Mouse (Mus musculus) lung, adult 2 months (tissue): ENCODE data around the gene Slc16a5. TPM values are rescaled to one million over a fixed set of nuclear protein-coding genes. Genes with fewer than 3 reads are reported as not detected.
A peak's percentile ranks its signal among the peaks of the same experiment; 100 is the strongest.
"Not testable (repeated sequence)": the region's sequence is repeated elsewhere in the genome, so short reads cannot be mapped to it uniquely, and the experiment has no call there.

Experiments
- DNase-seq: peaks from one replicate; pipeline ENCODE4 v3.0.0; 2022
- H3K4me1 ChIP-seq: fragments of 200-500 bp; 2 replicates; pipeline ENCODE4 v1.6.1; 2011; ENCODE audit warnings: low read length; ENCODE audit not compliant: control insufficient read depth, insufficient read depth
- H3K4me3 ChIP-seq: fragments of 200-500 bp; replicated peaks from 2 replicates; pipeline ENCODE3; 2011; ENCODE audit warnings: low read depth, mild to moderate bottlenecking, control low read depth, low read length; ENCODE audit errors: extremely low read depth
- CTCF ChIP-seq: fragments of 200-500 bp; IDR thresholded peaks from 2 replicates; pipeline ENCODE4 v1.5.1; 2011; ENCODE audit warnings: mild to moderate bottlenecking, low read length, control low read depth; ENCODE audit not compliant: insufficient read depth
- POLR2A ChIP-seq: fragments of 200-500 bp; IDR thresholded peaks from 2 replicates; pipeline ENCODE4 v1.6.1; 2011; ENCODE audit warnings: low read depth, mild to moderate bottlenecking, control low read depth, low read length, borderline replicate concordance; ENCODE audit errors: extremely low read depth
- WGBS: fragments of 180-500 bp; shearing (Covaris S2); methylation state at CpG from one replicate; pipeline ENCODE4 v1.1.7; 2018; 5-methylcytosine and 5-hydroxymethylcytosine counted together
- polyA plus RNA-seq: library from polyadenylated mRNA; depleted of rRNA; stranded (reverse); fragments of >200 nt; gene quantifications from 2 replicates; pipeline ENCODE4 v1.2.3, GENCODE M21; 2012

Gene Slc16a5
- polyA plus RNA-seq, 1 experiment = 0.95 TPM

DNA sequence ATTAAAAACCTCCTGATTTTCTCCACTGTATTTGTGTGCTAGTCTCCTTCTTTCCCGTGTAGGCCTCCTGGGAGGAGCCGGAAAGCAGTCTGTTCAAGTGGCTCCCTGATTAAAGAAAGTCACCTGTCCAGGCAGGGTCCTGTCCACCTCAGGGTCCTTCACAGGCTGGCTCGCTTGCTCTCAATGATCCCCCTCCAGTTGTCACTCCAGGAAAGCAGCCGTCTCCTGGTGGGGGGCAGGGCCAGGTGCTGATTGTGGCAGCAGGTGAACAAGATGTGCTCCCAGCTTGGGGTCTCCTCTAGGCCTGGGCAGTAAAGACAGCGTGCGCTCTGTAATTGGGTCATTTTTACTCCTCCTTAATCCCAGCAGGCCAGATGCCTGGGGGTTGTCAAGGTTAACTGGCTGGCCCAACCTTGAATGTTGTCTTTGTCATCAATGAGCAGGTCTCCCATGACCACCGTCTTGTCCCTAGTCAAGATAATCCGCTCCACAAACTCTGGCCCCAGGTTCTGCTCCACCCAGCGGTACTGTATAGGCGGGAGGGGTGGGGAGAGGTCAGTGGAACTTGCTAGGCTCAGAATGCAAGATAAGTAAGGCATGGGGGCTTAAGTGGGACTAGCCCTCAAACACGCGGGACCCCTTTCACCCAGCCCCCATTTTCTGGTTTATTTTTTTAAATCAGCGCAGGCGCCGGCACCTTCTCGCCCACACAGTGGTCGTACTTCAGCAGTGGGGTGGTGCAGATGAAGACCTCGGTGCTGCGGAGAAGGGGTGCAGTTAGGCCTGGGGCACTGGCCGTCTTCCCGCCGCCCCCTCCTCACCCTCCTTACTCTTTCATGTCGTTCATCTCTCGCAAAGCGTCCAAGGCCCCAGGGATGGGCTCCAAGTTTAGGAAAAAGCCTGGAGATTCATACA is 28.4 kb downstream of the Slc16a5 start:
- peak overlapping the region; percentile 68 for H3K4me3 ChIP-seq
- peaks cover 9% of the 10 kb centered on the region; the same call in 1 of the 2 replicates for H3K4me1 ChIP-seq
- no peak for DNase-seq
- no peak for TF ChIP-seq POLR2A
- no peak for TF ChIP-seq CTCF
- 27% methylated on average over 25 of the region's 25 CpGs for WGBS

DNA sequence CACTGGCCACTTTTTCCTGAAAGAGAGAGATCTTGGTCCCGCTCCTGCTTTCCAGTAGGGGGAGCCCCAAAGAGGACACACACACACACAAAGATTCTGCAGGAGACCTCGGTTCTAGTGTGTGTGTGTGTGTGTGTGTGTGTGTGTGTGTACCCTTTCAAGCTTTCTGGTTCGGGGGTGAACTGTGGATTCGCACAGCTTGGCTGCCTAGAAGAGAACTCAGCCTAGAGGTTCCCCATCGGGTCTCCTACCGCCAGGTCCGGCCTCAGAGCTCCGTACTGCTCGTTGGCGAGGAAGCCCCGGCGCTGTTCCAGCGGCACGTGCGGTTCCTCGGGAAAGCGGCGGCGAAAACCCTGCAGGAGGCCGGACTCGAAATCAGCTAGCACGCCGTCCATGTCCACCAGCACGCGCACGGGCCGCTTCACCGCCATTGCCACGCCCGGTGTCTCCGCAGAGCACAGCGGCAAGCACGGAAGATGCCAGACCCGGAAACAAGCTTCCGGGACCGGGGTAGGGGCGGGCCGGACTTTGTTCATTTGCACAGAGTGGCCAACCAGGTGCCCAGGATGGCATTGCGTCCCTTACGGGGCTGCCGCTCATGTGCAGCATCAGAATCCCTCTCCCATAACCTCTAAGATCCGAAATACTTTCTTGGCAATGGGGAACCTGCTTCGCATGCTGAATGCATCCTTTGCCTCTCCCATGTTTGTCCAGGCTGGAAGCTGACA is 29.2 kb downstream of the Slc16a5 start, which contains the start of gene Nt5c:
Gene Nt5c (minus strand): TSS at position 507 of the 728 bp plus-strand sequence.
- peak; percentile 79 for DNase-seq
- 0% methylated on average over 43 of the region's 43 CpGs for WGBS
- TF ChIP-seq CTCF (peak; percentile 56), POLR2A (peak; percentile 76; the same call in 1 of the 2 replicates)
- H3K4me1 ChIP-seq = peaks cover 9% of the 10 kb centered on the region; the same call in 1 of the 2 replicates
- peak within 1 kb of the TSS; percentile 68 for H3K4me3 ChIP-seq

DNA sequence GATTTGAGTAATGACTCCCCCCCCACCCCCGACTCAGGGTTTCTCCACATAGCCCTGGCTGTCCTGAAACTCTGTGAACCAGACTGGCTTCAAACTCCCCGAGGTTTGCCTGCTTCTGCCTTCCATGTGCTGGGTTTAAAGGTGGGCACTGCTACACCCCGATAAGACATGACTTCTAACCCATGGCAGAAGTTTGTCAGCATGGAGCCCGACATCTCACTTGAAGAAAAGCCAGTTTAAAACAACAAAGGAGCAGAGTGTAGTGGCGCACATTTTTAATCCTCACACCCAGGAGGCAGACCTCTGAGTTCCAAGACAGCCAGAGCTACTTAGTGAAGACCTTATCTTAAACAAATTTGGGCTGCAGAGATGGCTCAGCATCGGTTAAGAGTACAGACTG is 30.1 kb downstream of the Slc16a5 start:
- DNase-seq = no peak
- 26% methylated on average over 6 of the region's 6 CpGs for WGBS
- peak overlapping the region; percentile 4 for H3K4me3 ChIP-seq
- no peak for TF ChIP-seq POLR2A
- no peak for TF ChIP-seq CTCF
- peaks cover 9% of the 10 kb centered on the region; the same call in 1 of the 2 replicates for H3K4me1 ChIP-seq

DNA sequence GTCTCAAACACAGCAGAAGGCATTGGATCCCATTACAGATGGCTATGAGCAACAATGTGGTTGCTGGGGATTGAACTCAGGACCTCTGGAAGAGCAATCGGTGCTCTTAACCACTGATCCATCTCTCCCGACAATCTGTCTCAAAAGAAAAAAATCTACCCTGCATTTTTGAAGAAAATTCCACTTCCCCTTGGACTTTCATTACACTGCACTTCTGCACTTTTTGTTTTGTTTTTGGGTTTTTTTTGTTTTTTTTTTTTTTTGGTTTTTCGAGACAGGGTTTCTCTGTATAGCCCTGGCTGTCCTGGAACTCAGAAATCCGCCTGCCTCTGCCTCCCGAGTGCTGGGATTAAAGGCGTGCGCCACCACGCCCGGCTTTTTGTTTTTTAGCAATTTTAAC is 34.3 kb downstream of the Slc16a5 start:
- not testable (repeated sequence) for H3K4me1 ChIP-seq, H3K4me3 ChIP-seq, DNase-seq
- 85% methylated on average over 9 of the region's 9 CpGs for WGBS

DNA sequence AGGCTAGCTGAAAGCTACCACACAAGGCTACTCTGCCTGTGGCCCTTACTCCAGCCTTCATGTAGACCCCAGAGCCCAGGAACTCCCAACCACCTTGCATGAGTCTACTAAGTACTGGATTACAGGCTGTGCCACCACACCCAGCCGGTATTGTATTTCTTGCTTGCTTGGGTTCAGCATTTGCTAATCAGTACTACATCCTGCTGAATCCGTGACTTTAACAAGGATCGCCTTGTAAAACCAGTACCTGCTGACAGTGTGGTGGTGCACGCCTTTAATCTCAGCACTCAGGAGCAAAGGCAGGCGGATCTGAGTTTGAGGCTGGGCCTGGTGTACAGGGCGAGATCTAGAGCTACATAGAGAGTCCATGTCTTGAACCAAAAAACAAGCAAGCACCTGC is 40.4 kb downstream of the Slc16a5 start:
- no peak for TF ChIP-seq CTCF
- no peak for DNase-seq
- WGBS = 95% methylated on average over 6 of the region's 6 CpGs
- Histone ChIP-seq H3K4me1 (no peaks in the 10 kb centered on the region), H3K4me3 (no peak overlapping the region)

DNA sequence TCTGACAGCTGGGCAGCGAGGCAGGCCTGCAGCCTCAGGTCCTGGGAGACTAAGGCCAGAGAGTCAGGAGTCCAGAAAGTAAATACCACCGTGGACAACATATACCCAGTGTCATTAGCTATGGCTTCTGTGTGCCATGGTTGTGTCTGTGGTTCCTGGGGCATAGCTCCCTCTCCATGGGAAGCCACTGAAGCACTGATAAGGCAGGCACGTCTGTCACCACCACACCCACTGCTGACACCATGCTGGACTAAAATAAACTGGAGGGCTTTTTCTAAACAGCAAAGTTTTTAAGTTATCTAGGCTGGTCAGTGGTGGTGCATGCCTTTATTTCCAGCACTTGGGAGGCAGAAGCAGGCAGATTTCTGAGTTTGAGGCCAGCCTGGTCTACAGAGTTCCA is 44.3 kb downstream of the Slc16a5 start:
- no peak for TF ChIP-seq CTCF
- TF ChIP-seq POLR2A = no peak
- 65% methylated on average over 3 of the region's 3 CpGs for WGBS
- no peak overlapping the region for H3K4me3 ChIP-seq
- no peak for DNase-seq
- peaks cover 5% of the 10 kb centered on the region for H3K4me1 ChIP-seq

DNA sequence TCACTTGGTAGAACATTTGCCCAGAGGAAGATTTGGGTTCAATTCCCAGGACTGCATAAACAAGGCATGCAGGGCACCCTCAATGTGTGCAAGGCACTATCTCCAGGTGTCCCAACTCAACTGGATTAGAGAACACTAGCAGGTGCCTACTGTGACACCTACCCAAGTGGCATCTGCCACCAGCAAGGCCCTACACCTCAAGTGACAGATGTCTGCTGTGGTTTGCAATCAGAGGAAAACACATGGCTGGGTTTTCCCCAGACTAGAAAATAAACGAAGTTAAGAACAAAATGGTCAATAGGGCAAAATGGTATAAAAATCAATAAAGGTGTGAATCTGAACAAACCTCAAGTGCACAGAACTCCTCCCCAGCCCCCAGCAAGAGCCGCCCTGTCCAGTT is 45.8 kb downstream of the Slc16a5 start:
- 72% methylated on average over 2 of the region's 2 CpGs for WGBS
- peaks cover 7% of the 10 kb centered on the region for H3K4me1 ChIP-seq
- no peak for DNase-seq
- no peak for TF ChIP-seq POLR2A
- TF ChIP-seq CTCF = no peak
- no peak overlapping the region for H3K4me3 ChIP-seq

DNA sequence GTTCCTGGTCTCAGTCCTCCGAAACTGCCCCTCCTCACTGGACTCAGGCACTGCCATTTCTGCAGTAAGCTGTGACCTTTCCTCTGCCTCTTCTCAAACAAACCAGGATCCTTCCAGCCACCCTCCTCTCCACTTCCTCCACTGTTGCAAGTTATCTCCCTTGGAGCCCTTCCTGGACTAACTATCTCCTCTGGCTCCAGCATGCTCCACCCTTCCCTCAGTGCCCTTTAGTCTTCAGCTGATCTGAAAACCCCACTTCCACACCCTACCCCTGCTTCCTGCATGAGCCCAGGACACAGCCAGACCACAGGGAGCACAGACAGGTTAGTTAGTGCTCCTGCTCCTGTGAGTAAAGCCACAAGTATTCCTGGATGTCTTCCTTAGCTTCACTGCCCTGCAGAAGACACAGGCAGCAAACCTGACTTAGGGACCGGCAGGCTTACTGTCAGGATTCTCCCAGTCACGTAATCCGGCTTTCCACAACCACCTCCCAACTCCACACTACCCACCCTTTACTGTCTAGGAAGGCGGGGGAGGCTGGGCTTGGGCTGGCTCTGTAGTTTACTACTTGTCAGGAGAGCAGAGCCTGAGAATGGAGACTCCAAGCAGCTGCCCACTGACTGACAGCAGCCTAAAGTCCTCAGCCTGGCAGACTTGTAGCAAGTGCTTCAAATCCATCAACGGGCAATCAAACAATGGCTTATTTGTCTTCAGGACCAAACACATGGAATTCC is 47.7 kb downstream of the Slc16a5 start:
- no peak for DNase-seq
- 37% methylated on average over 6 of the region's 6 CpGs for WGBS
- no peak overlapping the region for H3K4me3 ChIP-seq
- H3K4me1 ChIP-seq = peaks cover 7% of the 10 kb centered on the region
- TF ChIP-seq CTCF (no peak), POLR2A (no peak)

DNA sequence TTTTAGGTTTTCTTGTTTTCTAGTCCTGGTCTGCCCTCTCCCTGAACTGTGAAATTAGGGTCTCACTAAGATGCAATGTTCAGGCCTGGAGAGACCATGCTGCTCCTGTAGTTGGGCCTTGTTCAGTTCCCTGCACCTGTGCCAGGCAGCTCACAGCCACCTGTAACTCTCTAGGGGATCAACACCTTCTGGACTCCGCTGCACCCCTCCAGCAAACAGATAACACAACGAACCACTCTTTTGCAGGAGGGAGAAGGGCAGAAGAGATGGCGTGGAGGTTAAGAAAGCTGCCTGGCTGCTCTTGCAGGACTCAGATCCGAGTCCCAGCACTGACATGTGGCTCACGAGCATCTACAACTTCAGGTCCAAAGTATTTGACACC is 48.2 kb downstream of the Slc16a5 start:
- Histone ChIP-seq H3K4me1 (peaks cover 7% of the 10 kb centered on the region), H3K4me3 (no peak overlapping the region)
- DNase-seq = no peak
- 69% methylated on average over 5 of the region's 5 CpGs for WGBS
- TF ChIP-seq POLR2A (no peak), CTCF (no peak)

DNA sequence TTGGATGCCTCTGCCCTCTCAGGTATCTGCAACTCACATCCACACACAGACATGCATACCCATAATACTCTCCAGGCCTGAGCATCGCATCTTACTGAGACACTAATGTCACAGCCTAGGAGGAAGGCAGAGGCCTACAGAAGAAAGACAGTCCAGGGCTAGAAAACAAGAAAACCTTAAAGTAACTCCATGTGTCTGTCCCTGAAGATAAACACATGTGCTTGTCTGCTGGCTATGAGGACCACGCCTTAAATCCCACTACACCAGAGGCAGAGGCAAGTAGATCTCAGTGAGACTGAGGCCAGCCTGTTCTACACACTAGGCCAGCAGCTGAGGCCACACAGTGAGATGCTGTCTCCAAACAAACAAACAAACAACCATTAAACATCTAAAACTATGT is 48.8 kb downstream of the Slc16a5 start:
- no peak for TF ChIP-seq CTCF
- TF ChIP-seq POLR2A = no peak
- no peak for DNase-seq
- Histone ChIP-seq H3K4me1 (peaks cover 7% of the 10 kb centered on the region), H3K4me3 (no peak overlapping the region)
- 86% methylated on average over 2 of the region's 2 CpGs for WGBS
